Mouse (Mus musculus) embryonic facial prominence, embryonic 12.5 days (tissue): Measurements from ENCODE around the gene Slc38a6. TPM values are rescaled to one million over a fixed set of nuclear protein-coding genes. Genes with fewer than 3 reads are reported as not detected.

Experiments used
- ATAC-seq: fragments of 200-750 bp; cut with Nextera tagmentation; 2 replicates; pipeline ENCODE4 v1.8.0; 2017; ENCODE audit not compliant: insufficient number of reproducible peaks, insufficient read depth, low FRiP score, low TSS enrichment
- H3K27ac ChIP-seq: fragments of 300-500 bp; sonication (generic); 2 replicates; pipeline ENCODE4 v1.5.1; 2016; ENCODE audit warnings: mild to moderate bottlenecking
- H3K27me3 ChIP-seq: fragments of 300-500 bp; sonication (generic); 2 replicates; pipeline ENCODE4 v1.6.1; 2016; ENCODE audit warnings: mild to moderate bottlenecking, moderate library complexity
- H3K36me3 ChIP-seq: fragments of 300-500 bp; sonication (generic); 2 replicates; pipeline ENCODE4 v1.6.1; 2016; ENCODE audit warnings: mild to moderate bottlenecking
- H3K4me1 ChIP-seq: fragments of 300-500 bp; sonication (generic); 2 replicates; pipeline ENCODE4 v1.6.1; 2016
- H3K4me2 ChIP-seq: fragments of 300-500 bp; sonication (generic); replicated peaks from 2 replicates; pipeline ENCODE4 v1.6.1; 2016; ENCODE audit warnings: mild to moderate bottlenecking, moderate library complexity
- H3K4me3 ChIP-seq: fragments of 300-500 bp; sonication (generic); 2 replicates; pipeline ENCODE4 v1.5.1; 2016; ENCODE audit warnings: mild to moderate bottlenecking
- H3K9ac ChIP-seq: fragments of 300-500 bp; sonication (generic); 2 replicates; pipeline ENCODE4 v1.6.1; 2016; ENCODE audit warnings: mild to moderate bottlenecking, moderate library complexity
- H3K9me3 ChIP-seq: fragments of 300-500 bp; sonication (generic); 2 replicates; pipeline ENCODE4 v1.6.1; 2016; ENCODE audit warnings: mild to moderate bottlenecking, moderate library complexity
- WGBS: fragments of 180-500 bp; shearing (Covaris S2); methylation state at CpG from one replicate; pipeline ENCODE4 v1.1.7; 2016; 5-methylcytosine and 5-hydroxymethylcytosine counted together
- polyA plus RNA-seq: library from polyadenylated mRNA; unstranded; fragments of >200 nt; fragmentation: Nextera tagmentation; extraction: Ambion mirVana; gene quantifications from 2 replicates; pipeline ENCODE4 v1.2.1, GENCODE M21; 2016

Gene Slc38a6
- polyA plus RNA-seq, 1 experiment from 2014 or later: 17.2 TPM

DNA sequence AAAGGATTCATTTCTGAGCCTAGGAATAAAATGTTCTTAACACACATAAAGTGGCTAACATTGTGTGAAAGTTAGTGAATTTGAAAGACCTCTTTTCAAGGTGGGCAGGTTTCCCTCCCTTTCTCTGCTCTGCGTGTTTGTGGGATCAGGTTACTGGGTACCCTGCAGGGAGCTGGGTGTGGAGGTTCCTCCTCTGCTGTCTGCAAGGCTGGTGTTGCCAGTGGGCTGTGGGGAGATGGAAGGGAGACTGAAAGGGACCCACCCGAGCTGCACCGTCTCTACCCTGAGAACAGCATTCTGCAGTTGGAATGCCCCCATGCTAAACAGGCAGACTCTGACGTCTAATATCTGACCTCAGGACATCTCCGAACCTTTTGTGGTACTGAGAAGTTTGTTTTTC, 70.7 kb downstream of the Slc38a6 start:
- H3K4me3 ChIP-seq: no peak overlapping the region
- H3K9ac ChIP-seq: no peak overlapping the region
- peaks cover 25% of the 10 kb centered on the region for H3K4me1 ChIP-seq
- no peaks in the 10 kb centered on the region for H3K27me3 ChIP-seq
- no peaks in the 10 kb centered on the region for H3K36me3 ChIP-seq
- no peak overlapping the region; the same call in 1 of the 2 replicates for H3K27ac ChIP-seq
- no peak overlapping the region for H3K4me2 ChIP-seq
- no peaks in the 10 kb centered on the region for H3K9me3 ChIP-seq
- ATAC-seq: no peak
- 48% methylated on average over 5 of the region's 5 CpGs for WGBS

GRCm38 (mm10) chr12:73357736-73358135, 71.2 kb downstream of the Slc38a6 start:
- Histone ChIP-seq H3K27ac (no peak overlapping the region), H3K9ac (no peak overlapping the region), H3K4me3 (no peak overlapping the region), H3K27me3 (no peaks in the 10 kb centered on the region), H3K4me1 (peaks cover 25% of the 10 kb centered on the region), H3K4me2 (no peak overlapping the region), H3K36me3 (no peaks in the 10 kb centered on the region), H3K9me3 (no peaks in the 10 kb centered on the region)
- ATAC-seq: no peak
- WGBS: 83% methylated on average over 3 of the region's 3 CpGs

GRCm38 (mm10) chr12:73358640-73359039, 72.1 kb downstream of the Slc38a6 start:
- WGBS: 81% methylated on average over 2 of the region's 2 CpGs
- no peak overlapping the region for H3K4me3 ChIP-seq

DNA sequence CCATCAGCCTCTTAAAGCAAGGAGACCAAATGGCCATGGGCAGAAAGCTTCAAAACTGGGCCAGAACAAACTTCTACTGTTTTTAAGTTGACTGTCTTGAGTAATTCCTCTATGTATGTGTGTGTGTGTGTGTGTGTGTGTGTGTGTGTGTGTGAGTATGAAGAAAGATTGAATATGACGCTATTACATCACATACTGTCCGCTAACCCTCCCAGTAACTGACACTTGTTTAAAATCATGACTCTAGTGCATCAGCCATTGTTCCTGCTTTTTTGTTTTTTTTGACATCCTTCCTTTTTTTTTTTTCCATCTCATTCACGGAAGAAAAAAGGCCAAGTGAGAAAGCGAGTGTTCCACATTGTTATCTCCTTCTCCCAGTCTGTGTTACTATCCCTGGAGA, 72.9 kb downstream of the Slc38a6 start:
- no peak overlapping the region for H3K4me2 ChIP-seq
- no peaks in the 10 kb centered on the region for H3K27me3 ChIP-seq
- H3K36me3 ChIP-seq: no peaks in the 10 kb centered on the region
- no peak overlapping the region for H3K9ac ChIP-seq
- no peaks in the 10 kb centered on the region for H3K9me3 ChIP-seq
- WGBS: 74% methylated on average over 4 of the region's 4 CpGs
- ATAC-seq: no peak
- H3K4me3 ChIP-seq: no peak overlapping the region
- peaks cover 20% of the 10 kb centered on the region for H3K4me1 ChIP-seq
- no peak overlapping the region for H3K27ac ChIP-seq

More at GRCm38 (mm10) chr12:73358640-73359039, 72.1 kb downstream of the Slc38a6 start:
- peaks cover 25% of the 10 kb centered on the region for H3K4me1 ChIP-seq
- no peaks in the 10 kb centered on the region for H3K36me3 ChIP-seq
- no peaks in the 10 kb centered on the region for H3K9me3 ChIP-seq
- no peak overlapping the region for H3K4me2 ChIP-seq
- no peak overlapping the region for H3K9ac ChIP-seq
- no peak overlapping the region for H3K27ac ChIP-seq
- ATAC-seq: no peak
- H3K27me3 ChIP-seq: no peaks in the 10 kb centered on the region

DNA sequence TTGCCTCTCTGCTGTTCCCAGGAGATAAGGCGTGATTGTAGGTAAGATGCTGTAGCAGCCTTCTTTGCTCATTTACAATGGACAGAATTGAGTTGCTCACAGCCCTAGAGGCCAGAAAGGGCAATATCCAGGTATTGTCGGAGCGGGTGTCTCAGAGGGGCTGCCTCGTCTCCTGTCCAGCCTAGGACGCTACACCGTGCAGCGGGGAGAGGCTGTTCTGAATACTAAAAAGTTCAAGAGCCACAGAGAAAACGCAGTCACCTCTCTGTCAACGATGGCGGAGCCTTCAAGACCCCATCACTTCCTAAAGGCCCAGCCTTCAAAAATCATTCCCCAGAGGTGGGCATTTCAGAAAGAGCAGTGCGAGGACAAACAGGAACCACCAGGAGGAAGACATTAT, 74.6 kb downstream of the Slc38a6 start:
- ATAC-seq: no peak
- Histone ChIP-seq H3K9me3 (no peaks in the 10 kb centered on the region), H3K4me1 (peaks cover 8% of the 10 kb centered on the region), H3K4me3 (no peak overlapping the region), H3K27me3 (no peaks in the 10 kb centered on the region), H3K27ac (no peak overlapping the region), H3K4me2 (no peak overlapping the region), H3K9ac (no peak overlapping the region), H3K36me3 (no peaks in the 10 kb centered on the region)
- WGBS: 84% methylated on average over 11 of the region's 11 CpGs

GRCm38 (mm10) chr12:73363401-73363800, 76.8 kb downstream of the Slc38a6 start:
- no peaks in the 10 kb centered on the region for H3K27me3 ChIP-seq
- WGBS: 86% methylated on average over 6 of the region's 6 CpGs
- no peaks in the 10 kb centered on the region for H3K9me3 ChIP-seq
- H3K4me2 ChIP-seq: no peak overlapping the region
- no peak overlapping the region for H3K27ac ChIP-seq
- no peak for ATAC-seq
- peaks cover 17% of the 10 kb centered on the region for H3K4me1 ChIP-seq
- H3K9ac ChIP-seq: no peak overlapping the region
- no peak overlapping the region for H3K4me3 ChIP-seq
- no peaks in the 10 kb centered on the region for H3K36me3 ChIP-seq

GRCm38 (mm10) chr12:73363956-73364355, 77.4 kb downstream of the Slc38a6 start:
- H3K4me2 ChIP-seq: no peak overlapping the region
- H3K4me1 ChIP-seq: peaks cover 19% of the 10 kb centered on the region
- ATAC-seq: no peak
- WGBS: 91% methylated on average over 3 of the region's 3 CpGs
- H3K27me3 ChIP-seq: no peaks in the 10 kb centered on the region
- no peaks in the 10 kb centered on the region for H3K9me3 ChIP-seq
- no peaks in the 10 kb centered on the region for H3K36me3 ChIP-seq
- H3K4me3 ChIP-seq: no peak overlapping the region
- no peak overlapping the region for H3K27ac ChIP-seq
- no peak overlapping the region for H3K9ac ChIP-seq

DNA sequence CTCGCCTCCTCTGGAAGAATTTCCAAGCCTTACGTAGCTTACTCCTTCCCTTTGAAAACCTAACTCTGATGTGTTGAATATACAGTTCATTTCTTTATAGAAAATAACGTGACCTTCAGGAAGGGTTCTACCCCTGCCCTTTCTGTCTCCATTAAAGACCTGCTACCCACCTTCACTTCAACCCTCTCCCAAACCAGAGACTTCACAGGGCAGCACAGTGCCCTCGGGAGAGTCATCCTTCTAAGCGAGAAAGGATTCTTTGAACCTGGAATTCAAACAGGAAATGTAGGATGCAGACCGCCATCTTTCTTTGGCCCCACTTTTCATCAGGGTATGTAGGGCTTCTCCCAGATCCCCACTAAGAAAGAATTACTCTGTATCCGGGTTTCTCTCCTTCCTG, 80.0 kb downstream of the Slc38a6 start:
- H3K36me3 ChIP-seq: no peaks in the 10 kb centered on the region
- H3K9me3 ChIP-seq: no peaks in the 10 kb centered on the region
- peaks cover 19% of the 10 kb centered on the region for H3K4me1 ChIP-seq
- H3K27ac ChIP-seq: no peak overlapping the region
- WGBS: 79% methylated on average over 7 of the region's 7 CpGs
- ATAC-seq: no peak
- H3K27me3 ChIP-seq: no peaks in the 10 kb centered on the region
- H3K4me3 ChIP-seq: no peak overlapping the region
- H3K4me2 ChIP-seq: no peak overlapping the region
- H3K9ac ChIP-seq: no peak overlapping the region

- Histone ChIP-seq H3K4me2 (peak overlapping the region; percentile 29), H3K4me3 (no peak overlapping the region), H3K36me3 (no peaks in the 10 kb centered on the region), H3K9ac (no peak overlapping the region), H3K27ac (peak overlapping the region; percentile 91), H3K9me3 (no peaks in the 10 kb centered on the region), H3K4me1 (peaks cover 19% of the 10 kb centered on the region), H3K27me3 (no peaks in the 10 kb centered on the region)
- ATAC-seq: peak; percentile 75
- 7% methylated on average over 20 of the region's 20 CpGs for WGBS
These were observed 81.0 kb downstream of the Slc38a6 start for GRCm38 (mm10) chr12:73367460-73368079.

GRCm38 (mm10) chr12:73368868-73369608, 82.5 kb downstream of the Slc38a6 start:
- Histone ChIP-seq H3K4me3 (no peak overlapping the region), H3K4me2 (no peak overlapping the region), H3K27me3 (no peaks in the 10 kb centered on the region), H3K36me3 (no peaks in the 10 kb centered on the region), H3K9ac (no peak overlapping the region), H3K4me1 (peaks cover 19% of the 10 kb centered on the region), H3K27ac (no peak overlapping the region), H3K9me3 (no peaks in the 10 kb centered on the region)
- ATAC-seq: 0 out of 2 replicates have a peak, but pooled peaks have one; percentile 9
- 87% methylated on average over 7 of the region's 7 CpGs for WGBS

- no peak for ATAC-seq
- Histone ChIP-seq H3K4me1 (peaks cover 19% of the 10 kb centered on the region), H3K27ac (no peak overlapping the region), H3K4me2 (no peak overlapping the region), H3K9ac (no peak overlapping the region), H3K36me3 (no peaks in the 10 kb centered on the region), H3K4me3 (no peak overlapping the region), H3K27me3 (no peaks in the 10 kb centered on the region), H3K9me3 (no peaks in the 10 kb centered on the region)
- WGBS: 73% methylated on average over 4 of the region's 4 CpGs
These were observed 83.9 kb downstream of the Slc38a6 start for GRCm38 (mm10) chr12:73370367-73370944.

DNA sequence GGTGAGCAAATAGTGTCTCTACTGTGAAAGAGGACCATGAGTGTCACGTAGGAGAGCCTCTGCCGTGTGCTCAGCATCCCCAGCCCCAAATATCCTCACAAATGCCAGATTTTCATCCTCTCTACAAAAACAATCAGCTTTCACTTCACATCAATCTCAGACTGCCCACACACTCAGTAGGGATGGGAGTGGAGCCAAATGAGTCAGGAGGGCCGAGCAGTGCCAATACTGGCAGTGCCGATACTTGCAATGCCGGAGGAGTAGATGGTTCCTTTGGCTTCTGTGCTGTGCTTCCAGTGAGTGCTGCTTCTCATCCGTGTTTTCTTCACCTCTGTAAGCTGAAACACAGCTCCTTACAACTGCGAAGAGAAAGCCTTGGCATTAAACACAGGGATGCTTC, 84.6 kb downstream of the Slc38a6 start:
- no peaks in the 10 kb centered on the region for H3K36me3 ChIP-seq
- ATAC-seq: no peak
- 84% methylated on average over 7 of the region's 7 CpGs for WGBS

More for the DNA sequence above, 84.6 kb downstream of the Slc38a6 start:
- Histone ChIP-seq H3K4me2 (no peak overlapping the region), H3K4me1 (peaks cover 19% of the 10 kb centered on the region), H3K9me3 (no peaks in the 10 kb centered on the region), H3K9ac (no peak overlapping the region), H3K27ac (no peak overlapping the region), H3K4me3 (no peak overlapping the region), H3K27me3 (no peaks in the 10 kb centered on the region)
